8 mouse cellular contexts compared by ENCODE assay signal in genomic region chr3:32817001-32817356, GRCm38 (mm10). TPM values are rescaled to one million over a fixed set of nuclear protein-coding genes. Genes with fewer than 3 reads are reported as not detected.
A peak's percentile ranks its signal among the peaks of the same experiment; 100 is the strongest.
DNase-seq lines count a peak whose midpoint lies in the region; ATAC-seq and TF ChIP-seq lines count a peak whose summit lies in the region.

No protein-coding gene starts in this region.

- peak overlapping the region; percentile 94 for H3K4me3 ChIP-seq in gastrocnemius, adult 2 months
- H3K4me3 ChIP-seq in neural tube, embryonic 11.5 days (ENCODE audit: low read depth, low read length) = peak overlapping the region; percentile 61
- H3K4me3 ChIP-seq in limb, embryonic 13.5 days = peak overlapping the region; percentile 80
- H3K4me3 ChIP-seq in stomach, embryonic 16.5 days (replicated peaks; ENCODE audit: low read length) = peak overlapping the region; percentile 61

- no peaks in the 10 kb centered on the region for H3K27me3 ChIP-seq in neural tube, embryonic 11.5 days (ENCODE audit: control insufficient read depth, insufficient read depth, low read length)
- no peaks in the 10 kb centered on the region for H3K27me3 ChIP-seq in limb, embryonic 13.5 days
- no peaks in the 10 kb centered on the region for H3K27me3 ChIP-seq in stomach, embryonic 16.5 days (ENCODE audit: control insufficient read depth, insufficient read depth, low read length)

- 9% methylated on average over 9 of the region's 9 CpGs for WGBS in neural tube, embryonic 11.5 days
- WGBS in limb, embryonic 13.5 days = 11% methylated on average over 9 of the region's 9 CpGs
- 2% methylated on average over 9 of the region's 9 CpGs for WGBS in stomach, embryonic 16.5 days

- H3K4me2 ChIP-seq in neural tube, embryonic 11.5 days (ENCODE audit: low read depth) = peak overlapping the region; percentile 89
- H3K4me2 ChIP-seq in limb, embryonic 13.5 days (replicated peaks) = peak overlapping the region; percentile 84
- H3K4me2 ChIP-seq in stomach, embryonic 16.5 days (ENCODE audit: low read depth, low read length) = peak overlapping the region; percentile 79

- H3K9me3 ChIP-seq in neural tube, embryonic 11.5 days (ENCODE audit: control insufficient read depth, low read length) = no peaks in the 10 kb centered on the region
- no peaks in the 10 kb centered on the region for H3K9me3 ChIP-seq in limb, embryonic 13.5 days
- no peaks in the 10 kb centered on the region for H3K9me3 ChIP-seq in stomach, embryonic 16.5 days (replicated peaks; ENCODE audit: control insufficient read depth, low read length)

- H3K36me3 ChIP-seq in neural tube, embryonic 11.5 days (ENCODE audit: control insufficient read depth, insufficient read depth, low read length) = no peaks in the 10 kb centered on the region
- no peaks in the 10 kb centered on the region for H3K36me3 ChIP-seq in limb, embryonic 13.5 days
- H3K36me3 ChIP-seq in stomach, embryonic 16.5 days (ENCODE audit: control insufficient read depth, insufficient read depth, low read length) = no peaks in the 10 kb centered on the region

- peak; percentile 15; the same call in 1 of the 2 replicates for ATAC-seq in neural tube, embryonic 11.5 days (ENCODE audit: insufficient read depth, low FRiP score, low TSS enrichment)
- ATAC-seq in limb, embryonic 13.5 days (ENCODE audit: low FRiP score, low read depth) = no peak
- ATAC-seq in stomach, embryonic 16.5 days (ENCODE audit: insufficient read depth, low FRiP score) = 0 out of 2 replicates have a peak, but pooled peaks have one; percentile 1

- peak overlapping the region; percentile 65 for H3K9ac ChIP-seq in neural tube, embryonic 11.5 days (ENCODE audit: low read length)
- peak overlapping the region; percentile 86 for H3K9ac ChIP-seq in limb, embryonic 13.5 days
- peak overlapping the region; percentile 79 for H3K9ac ChIP-seq in stomach, embryonic 16.5 days (ENCODE audit: low read length)

- intact Hi-C loops in gastrocnemius, adult 2 months (cut with DNase I) = loop anchor here (5.0 kb wide), 1 partner anchor 70 kb away; no protein-coding TSS in a partner anchor

- peak overlapping the region; percentile 98 for H3K27ac ChIP-seq in gastrocnemius, adult 2 months
- H3K27ac ChIP-seq in neural tube, embryonic 11.5 days (ENCODE audit: low read depth, low read length) = peak overlapping the region; percentile 58
- peak overlapping the region; percentile 90; the same call in 1 of the 2 replicates for H3K27ac ChIP-seq in limb, embryonic 13.5 days
- peak overlapping the region; percentile 81 for H3K27ac ChIP-seq in stomach, embryonic 16.5 days (ENCODE audit: low read length)

- DNase-seq in gastrocnemius, adult 2 months = no peak
- DNase-seq in gastrocnemius, adult 18-20 months (ENCODE audit: low spot score) = no peak
- no peak for DNase-seq in neural tube, embryonic 11.5 days (ENCODE audit: low spot score)
- DNase-seq in neural tube, embryonic 10.5 days (ENCODE audit: extremely low spot score, low spot score) = no peak
- DNase-seq in T-cell, adult 2 months (ENCODE audit: low spot score) = no peak
- DNase-seq in testis, postnatal 10 days (ENCODE audit: low spot score) = no peak

- TF ChIP-seq CTCF in gastrocnemius, adult 2 months (IDR thresholded peaks at IDR 0.05) = no peak

- peaks cover 3% of the 10 kb centered on the region; the same call in 1 of the 2 replicates for H3K4me1 ChIP-seq in neural tube, embryonic 11.5 days (ENCODE audit: control insufficient read depth, insufficient read depth, low read length)
- peaks cover 8% of the 10 kb centered on the region for H3K4me1 ChIP-seq in limb, embryonic 13.5 days
- peaks cover 5% of the 10 kb centered on the region for H3K4me1 ChIP-seq in stomach, embryonic 16.5 days (ENCODE audit: control insufficient read depth, insufficient read depth, low read length)

RNA-seq across cellular contexts. Expression of gene Usp13, which starts 0.4 kb away (rescaled TPM):
- total RNA-seq in gastrocnemius, adult 2 months (2021) = 100 to 1,000 TPM; 188 to 287 TPM
- total RNA-seq in gastrocnemius, adult 18-20 months (2021) = 100 to 1,000 TPM; 191 to 208 TPM
- 6.3 and 7.6 TPM in 2 replicates for polyA plus RNA-seq in neural tube, embryonic 11.5 days (2014; fragmentation: Nextera tagmentation; extraction: Ambion mirVana)
- polyA plus RNA-seq in limb, embryonic 13.5 days (2015; fragmentation: Nextera tagmentation; extraction: Ambion mirVana) = 8.2 and 8.7 TPM in 2 replicates
- 2.9 and 5.6 TPM in 2 replicates for polyA plus RNA-seq in stomach, embryonic 16.5 days (2015; fragmentation: Nextera tagmentation; extraction: Ambion mirVana)
